Mouse (Mus musculus) stomach, embryonic 14.5 days (tissue): ENCODE measurements around the gene Stx6. TPM values are rescaled to one million over a fixed set of nuclear protein-coding genes. Genes with fewer than 3 reads are reported as not detected.
A peak's percentile ranks its signal among the peaks of the same experiment; 100 is the strongest.

Experiments used
- ATAC-seq: fragments of 200-750 bp; cut with Nextera tagmentation; 2 replicates; pipeline ENCODE4 v1.8.0; 2017; ENCODE audit warnings: low read depth, moderate TSS enrichment; ENCODE audit not compliant: insufficient number of reproducible peaks, insufficient read depth, low FRiP score
- H3K27ac ChIP-seq: fragments of 300-500 bp; sonication (generic); 2 replicates; pipeline ENCODE4 v1.5.1; 2014; ENCODE audit warnings: mild to moderate bottlenecking, low read length, moderate library complexity, mixed read lengths
- H3K27me3 ChIP-seq: fragments of 300-500 bp; sonication (generic); 2 replicates; pipeline ENCODE4 v1.6.1; 2014; ENCODE audit warnings: low read length, control low read depth, mixed read lengths; ENCODE audit not compliant: control insufficient read depth, insufficient read depth
- H3K36me3 ChIP-seq: fragments of 300-500 bp; sonication (generic); 2 replicates; pipeline ENCODE4 v1.6.1; 2014; ENCODE audit warnings: mild to moderate bottlenecking, control low read depth, low read length, moderate library complexity, mixed read lengths; ENCODE audit not compliant: control insufficient read depth, insufficient read depth
- H3K4me1 ChIP-seq: fragments of 300-500 bp; sonication (generic); 2 replicates; pipeline ENCODE4 v1.6.1; 2014; ENCODE audit warnings: low read length, control low read depth, mixed read lengths; ENCODE audit not compliant: control insufficient read depth, insufficient read depth
- H3K4me2 ChIP-seq: fragments of 300-500 bp; sonication (generic); replicated peaks from 2 replicates; pipeline ENCODE4 v1.6.1; 2014; ENCODE audit warnings: low read depth, low read length, control low read depth
- H3K4me3 ChIP-seq: fragments of 300-500 bp; sonication (generic); 2 replicates; pipeline ENCODE4 v1.5.1; 2014; ENCODE audit warnings: low read depth, low read length, control low read depth
- H3K9ac ChIP-seq: fragments of 300-500 bp; sonication (generic); replicated peaks from 2 replicates; pipeline ENCODE4 v1.6.1; 2014; ENCODE audit warnings: low read depth, mild to moderate bottlenecking, control low read depth, low read length, moderate library complexity, mixed read lengths
- H3K9me3 ChIP-seq: fragments of 300-500 bp; sonication (generic); 2 replicates; pipeline ENCODE4 v1.6.1; 2016; ENCODE audit warnings: low read depth, low read length, control low read depth; ENCODE audit not compliant: control insufficient read depth
- WGBS: fragments of 180-500 bp; shearing (Covaris S2); extraction: QIAGEN DNeasy Blood & Tissue Kit; methylation state at CpG from one replicate; pipeline ENCODE4 v1.1.7; 2014; 5-methylcytosine and 5-hydroxymethylcytosine counted together
- polyA plus RNA-seq: library from polyadenylated mRNA; unstranded; fragments of >200 nt; fragmentation: Nextera tagmentation; extraction: Ambion mirVana; gene quantifications from 2 replicates; pipeline ENCODE4 v1.2.1, GENCODE M21; 2014

Gene Stx6
- polyA plus RNA-seq, 1 experiment from 2014 or later, result 80.1 TPM

DNA sequence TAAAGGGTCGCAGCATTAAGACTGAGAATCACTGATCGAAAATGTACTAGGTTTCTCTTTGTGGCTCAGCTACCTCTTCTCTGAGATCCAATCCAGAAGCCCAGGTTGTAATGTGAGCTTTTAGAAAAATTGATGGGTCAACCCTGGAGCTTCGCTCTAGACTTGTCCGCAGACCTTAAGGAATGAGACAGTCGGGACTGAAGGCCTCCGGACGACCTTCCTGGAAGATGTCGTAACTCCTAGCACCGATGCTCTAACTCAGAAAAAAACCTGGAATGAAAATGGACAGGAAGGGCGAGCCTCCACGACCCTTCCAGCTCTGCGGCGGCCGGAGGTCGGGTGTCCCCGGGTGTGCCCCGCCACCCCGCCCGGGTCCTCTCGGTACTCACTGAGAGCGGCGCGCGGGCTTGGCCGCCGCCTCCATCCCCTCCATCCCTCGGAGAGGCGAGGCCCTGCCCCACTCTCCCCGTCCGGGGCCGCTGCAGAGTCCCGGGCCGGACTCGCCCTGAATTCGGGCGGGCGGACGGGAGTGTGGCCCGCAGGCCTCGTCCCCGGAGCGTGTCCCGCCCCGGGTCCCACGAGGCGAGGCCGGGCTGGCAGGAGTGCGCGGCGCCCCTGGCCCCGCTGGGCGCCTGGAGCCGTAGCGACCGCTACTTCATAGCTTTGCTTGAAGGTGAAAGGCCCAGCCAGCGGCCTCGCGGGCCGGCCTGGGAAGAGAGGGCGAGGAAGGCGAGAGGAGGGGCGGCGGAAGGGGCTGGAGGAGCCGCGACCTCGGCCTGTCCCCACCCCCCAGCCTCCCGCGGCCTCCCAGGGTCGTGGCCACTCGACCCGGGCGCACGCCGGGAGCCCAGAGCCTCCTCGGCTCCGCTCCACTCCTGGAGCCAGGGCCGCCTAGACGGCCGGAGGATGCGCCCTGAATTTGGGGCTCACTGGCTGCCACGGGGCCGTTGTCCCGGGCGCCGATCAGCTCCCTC, 85.6 kb downstream of the Stx6 start, which contains the start of gene BC034090:
TSS of gene BC034090 (minus strand) at position 648 of the 974 bp plus-strand sequence.
- H3K36me3 ChIP-seq, result no peaks in the 10 kb centered on the region; the same call in 1 of the 2 replicates
- no peaks in the 10 kb centered on the region for H3K4me1 ChIP-seq
- no peaks in the 10 kb centered on the region for H3K27me3 ChIP-seq
- no peaks in the 10 kb centered on the region for H3K9me3 ChIP-seq
- peak; percentile 80; the same call in 1 of the 2 replicates for ATAC-seq
- peak within 1 kb of the TSS; percentile 77 for H3K4me2 ChIP-seq
- H3K4me3 ChIP-seq, result peak within 1 kb of the TSS; percentile 57
- H3K27ac ChIP-seq, result peak within 1 kb of the TSS; percentile 55; the same call in 1 of the 2 replicates
- peak within 1 kb of the TSS; percentile 77 for H3K9ac ChIP-seq
- WGBS, result 2% methylated on average over 80 of the region's 85 CpGs

DNA sequence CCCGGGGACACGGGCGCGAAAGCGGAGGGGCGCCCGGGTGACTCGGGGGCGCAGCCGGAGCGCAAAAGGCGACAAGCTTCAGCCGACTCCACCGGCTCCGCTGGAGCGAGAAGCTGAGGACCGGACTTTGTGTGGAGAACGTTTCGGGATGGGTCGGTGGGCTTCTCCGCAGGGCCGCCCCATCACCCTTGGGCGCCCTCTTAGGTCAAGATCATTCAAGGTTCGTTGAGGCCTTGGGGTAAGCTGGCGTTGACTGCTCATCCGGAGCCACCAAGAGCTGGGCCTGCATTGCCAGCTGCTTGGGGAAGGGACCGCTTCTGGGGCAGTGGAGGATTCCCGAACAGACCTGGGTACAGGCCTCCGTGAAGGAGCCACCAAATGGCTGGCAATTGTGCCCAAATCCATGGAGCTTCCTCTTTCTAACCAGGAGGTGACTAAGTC, 86.3 kb downstream of the Stx6 start:
- peak overlapping the region; percentile 55; the same call in 1 of the 2 replicates for H3K27ac ChIP-seq
- H3K4me1 ChIP-seq, result no peaks in the 10 kb centered on the region
- no peaks in the 10 kb centered on the region for H3K9me3 ChIP-seq
- no peak for ATAC-seq
- no peaks in the 10 kb centered on the region; the same call in 1 of the 2 replicates for H3K36me3 ChIP-seq
- peak overlapping the region; percentile 77 for H3K9ac ChIP-seq
- H3K27me3 ChIP-seq, result no peaks in the 10 kb centered on the region
- 10% methylated on average over 29 of the region's 29 CpGs for WGBS
- peak overlapping the region; percentile 77 for H3K4me2 ChIP-seq
- H3K4me3 ChIP-seq, result peak overlapping the region; percentile 57

DNA sequence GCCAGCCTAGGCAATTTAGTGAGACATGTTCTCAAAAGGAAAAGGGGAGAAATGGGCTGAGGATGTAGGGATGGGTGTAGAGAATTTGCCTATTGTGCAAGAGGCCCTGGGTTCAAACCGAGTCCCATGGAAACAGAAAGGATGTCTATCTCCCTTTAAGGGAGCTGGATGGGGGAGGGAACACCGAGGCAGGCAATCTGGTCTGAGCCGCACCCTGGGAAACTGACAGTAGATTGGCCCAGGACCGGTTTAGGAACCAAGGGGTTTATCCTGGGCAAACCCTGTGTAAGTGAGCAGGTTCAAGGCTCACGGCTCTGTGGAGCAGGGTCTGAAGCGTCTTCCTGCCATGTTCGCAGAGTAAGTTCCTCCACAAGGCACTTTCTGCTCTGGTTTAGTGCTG, 87.0 kb downstream of the Stx6 start:
- Histone ChIP-seq H3K4me2 (peak overlapping the region; percentile 77; the same call in 1 of the 2 replicates), H3K27ac (no peak overlapping the region), H3K27me3 (no peaks in the 10 kb centered on the region), H3K4me3 (0 out of 2 replicates have a peak overlapping the region, but pooled peaks have one; percentile 57), H3K9ac (no peak overlapping the region), H3K9me3 (no peaks in the 10 kb centered on the region), H3K4me1 (no peaks in the 10 kb centered on the region), H3K36me3 (no peaks in the 10 kb centered on the region; the same call in 1 of the 2 replicates)
- no peak for ATAC-seq
- 74% methylated on average over 7 of the region's 7 CpGs for WGBS

- H3K27me3 ChIP-seq, result no peaks in the 10 kb centered on the region
- WGBS, result 22% methylated on average over 5 of the region's 5 CpGs
- H3K36me3 ChIP-seq, result no peaks in the 10 kb centered on the region
- no peak overlapping the region for H3K9ac ChIP-seq
- no peak overlapping the region for H3K4me2 ChIP-seq
- H3K4me1 ChIP-seq, result no peaks in the 10 kb centered on the region
- no peak overlapping the region for H3K4me3 ChIP-seq
- H3K9me3 ChIP-seq, result no peaks in the 10 kb centered on the region
- ATAC-seq, result no peak
- no peak overlapping the region for H3K27ac ChIP-seq
Measured at GRCm38 (mm10) chr1:155247441-155247840, 88.9 kb downstream of the Stx6 start.

- Histone ChIP-seq H3K9ac (no peak overlapping the region), H3K4me2 (no peak overlapping the region), H3K27ac (no peak overlapping the region), H3K4me3 (no peak overlapping the region), H3K4me1 (no peaks in the 10 kb centered on the region), H3K9me3 (no peaks in the 10 kb centered on the region), H3K27me3 (no peaks in the 10 kb centered on the region), H3K36me3 (no peaks in the 10 kb centered on the region)
- WGBS, result 37% methylated on average over 5 of the region's 5 CpGs
- no peak for ATAC-seq
Measured at GRCm38 (mm10) chr1:155248041-155248440, 89.5 kb downstream of the Stx6 start.

GRCm38 (mm10) chr1:155249896-155250295, 91.4 kb downstream of the Stx6 start:
- Histone ChIP-seq H3K27me3 (no peaks in the 10 kb centered on the region), H3K9ac (no peak overlapping the region), H3K4me3 (no peak overlapping the region), H3K4me2 (no peak overlapping the region), H3K4me1 (no peaks in the 10 kb centered on the region), H3K36me3 (no peaks in the 10 kb centered on the region), H3K27ac (no peak overlapping the region), H3K9me3 (no peaks in the 10 kb centered on the region)
- 48% methylated on average over 5 of the region's 5 CpGs for WGBS
- ATAC-seq, result no peak

DNA sequence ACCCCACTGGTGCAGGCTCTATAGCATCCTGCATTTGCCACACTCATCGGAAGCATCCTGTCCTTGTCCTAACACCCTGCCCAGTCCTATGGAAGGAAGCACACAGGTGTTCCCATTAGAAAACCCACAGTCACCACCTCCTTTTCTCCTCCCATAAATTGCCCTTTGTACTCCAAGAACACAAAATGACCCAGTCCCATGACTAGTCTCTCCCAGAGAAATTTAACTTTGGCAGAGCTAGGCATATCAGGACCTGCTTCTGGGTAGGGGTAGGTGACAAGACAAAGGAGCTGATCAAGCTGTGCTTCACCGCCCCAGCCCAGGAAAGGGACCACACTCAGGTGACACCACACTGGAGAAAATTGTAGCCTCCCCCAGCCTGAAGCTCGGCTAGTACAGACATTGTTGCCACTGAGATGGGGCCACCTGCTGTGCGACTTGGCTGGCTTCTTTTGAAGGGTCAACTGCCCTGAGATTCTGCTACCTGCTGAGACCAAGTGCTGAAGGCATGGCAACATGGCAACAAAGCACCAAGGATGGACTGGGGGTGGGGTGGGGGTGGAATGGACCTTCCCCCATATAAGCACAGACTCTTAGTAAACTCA, 92.1 kb downstream of the Stx6 start:
- Histone ChIP-seq H3K9ac (no peak overlapping the region), H3K4me2 (no peak overlapping the region), H3K4me3 (no peak overlapping the region), H3K4me1 (no peaks in the 10 kb centered on the region), H3K9me3 (no peaks in the 10 kb centered on the region), H3K27ac (no peak overlapping the region), H3K27me3 (no peaks in the 10 kb centered on the region), H3K36me3 (no peaks in the 10 kb centered on the region)
- 50% methylated on average over 4 of the region's 4 CpGs for WGBS
- no peak for ATAC-seq

DNA sequence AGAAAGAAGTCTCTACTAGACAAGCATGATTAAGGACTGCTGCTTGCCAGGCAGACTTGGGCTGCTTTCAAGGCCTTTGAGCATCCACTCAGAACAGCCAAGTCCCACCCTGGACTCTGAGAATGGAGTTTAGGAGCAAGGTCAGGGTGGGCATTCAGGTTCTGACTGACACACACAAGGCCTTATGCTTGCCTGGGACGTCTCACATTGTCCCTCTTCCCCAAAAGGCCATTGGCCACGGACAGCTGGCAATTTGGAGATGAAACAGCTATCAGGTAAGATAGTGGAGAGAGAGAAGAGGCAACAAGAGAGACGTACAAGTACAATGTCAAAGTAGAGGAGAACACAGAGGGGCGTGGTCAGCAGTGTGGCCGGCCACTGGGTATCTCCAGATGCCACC, 93.1 kb downstream of the Stx6 start:
- no peaks in the 10 kb centered on the region for H3K4me1 ChIP-seq
- H3K27ac ChIP-seq, result no peak overlapping the region
- H3K4me2 ChIP-seq, result no peak overlapping the region
- ATAC-seq, result no peak
- no peaks in the 10 kb centered on the region for H3K36me3 ChIP-seq
- H3K9ac ChIP-seq, result no peak overlapping the region
- no peak overlapping the region for H3K4me3 ChIP-seq
- WGBS, result 75% methylated on average over 5 of the region's 5 CpGs
- no peaks in the 10 kb centered on the region for H3K9me3 ChIP-seq
- H3K27me3 ChIP-seq, result no peaks in the 10 kb centered on the region
